23 mouse cellular contexts compared by ENCODE assay signal in the genomic region with DNA sequence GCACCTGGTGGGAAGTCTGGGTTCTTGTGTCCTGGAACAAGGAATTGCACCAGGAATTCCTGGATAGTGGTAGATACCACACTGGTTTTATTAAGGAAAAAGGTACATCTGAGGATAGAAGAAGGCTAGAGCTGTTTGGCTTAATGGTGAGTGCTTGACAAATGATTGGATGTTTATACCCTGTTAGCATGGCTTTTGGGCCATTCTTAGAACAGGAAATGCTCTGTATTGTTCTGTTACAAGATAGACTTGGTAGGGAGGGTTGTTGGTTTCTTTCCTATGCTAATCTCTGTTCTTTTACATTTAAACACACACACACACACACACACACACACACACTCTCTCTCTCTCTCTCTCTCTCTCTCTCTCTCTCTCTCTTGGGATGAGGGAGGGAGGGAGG.
"Had no signal": no experiment of that assay in that cellular context is flagged by ENCODE, and none has a peak within 500 bp of the region (broad histone marks: within the 10 kb centered on the region; RNA-seq: fewer than 3 reads in every experiment).

No protein-coding gene starts in this region.

- H3K4me3 ChIP-seq: limb, embryonic 12.5 days; limb, embryonic 15.5 days; liver, embryonic 15.5 days; lung, embryonic 15.5 days; megakaryocyte, embryonic 14.5 days; midbrain, embryonic 10.5 days; neural tube, embryonic 12.5 days; neural tube, embryonic 15.5 days had no signal

- H3K4me2 ChIP-seq: limb, embryonic 12.5 days; limb, embryonic 15.5 days; liver, embryonic 15.5 days; lung, embryonic 15.5 days; neural tube, embryonic 12.5 days; neural tube, embryonic 15.5 days had no signal

- DNase-seq: kidney, adult 9 months; kidney, postnatal 14 days; kidney, postnatal 4 days; left cerebral cortex, postnatal 4 days; lung, adult 18-20 months; lung, postnatal 10 days; lung, postnatal 36 days; midbrain, embryonic 14.5 days; right cerebral cortex, adult 18-20 months; right cerebral cortex, postnatal 14 days; right cerebral cortex, postnatal 4 days; thymus, adult 2 months; thymus, postnatal 14 days; thymus, postnatal 4 days had no signal

- H3K27ac ChIP-seq: limb, embryonic 12.5 days; limb, embryonic 15.5 days; lung, embryonic 15.5 days; midbrain, embryonic 10.5 days; neural tube, embryonic 12.5 days; neural tube, embryonic 15.5 days; stomach, postnatal 0 days had no signal

- H3K36me3 ChIP-seq: limb, embryonic 12.5 days; limb, embryonic 15.5 days; liver, embryonic 15.5 days; lung, embryonic 15.5 days; midbrain, embryonic 10.5 days; neural tube, embryonic 12.5 days; neural tube, embryonic 15.5 days had no signal

- H3K27me3 ChIP-seq: limb, embryonic 12.5 days; limb, embryonic 15.5 days; liver, embryonic 15.5 days; lung, embryonic 15.5 days; megakaryocyte, embryonic 14.5 days; neural tube, embryonic 12.5 days; neural tube, embryonic 15.5 days had no signal

- H3K9me3 ChIP-seq: limb, embryonic 12.5 days; limb, embryonic 15.5 days; lung, embryonic 15.5 days; midbrain, embryonic 10.5 days; neural tube, embryonic 12.5 days; neural tube, embryonic 15.5 days had no signal

- H3K9ac ChIP-seq: limb, embryonic 12.5 days; limb, embryonic 15.5 days; liver, embryonic 15.5 days; lung, embryonic 15.5 days; neural tube, embryonic 12.5 days; neural tube, embryonic 15.5 days had no signal

- H3K4me1 ChIP-seq: limb, embryonic 15.5 days had no signal
